Mouse (Mus musculus) embryo, embryonic 10.5 days (tissue): ENCODE data around the gene Olfr1506.
"Not testable (repeated sequence)": the region's sequence is repeated elsewhere in the genome, so short reads cannot be mapped to it uniquely, and the experiment has no call there.

Experiments
- DNase-seq: peaks from one replicate; pipeline ENCODE4 v3.0.0-alpha.2; 2015; ENCODE audit warnings: low spot score

The Olfr1506 gene

DNA sequence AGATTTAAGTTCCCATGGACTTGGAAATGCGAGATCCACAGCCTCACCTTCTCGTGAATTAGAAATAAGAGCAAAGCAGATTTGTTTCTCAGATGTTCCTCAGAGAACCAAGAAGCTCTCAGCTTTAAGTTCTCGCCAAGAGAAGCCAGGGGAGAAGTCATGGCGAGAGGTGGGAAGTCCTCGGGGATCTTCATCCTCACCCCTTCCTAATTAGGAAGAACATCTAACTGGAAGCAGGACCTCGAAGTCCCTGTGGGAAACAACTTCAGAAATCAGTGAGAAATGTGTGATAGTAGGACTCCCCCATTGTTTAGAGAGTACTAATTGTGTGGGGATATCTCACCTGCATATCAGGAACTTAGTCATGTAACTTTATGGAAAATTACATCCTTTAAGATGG, at the start of gene Olfr1506:
Gene Olfr1506, minus strand, starts transcription at position 101 of the 400 bp plus-strand sequence.
- not testable (repeated sequence) for DNase-seq

- no peak for DNase-seq
Observed at GRCm38 (mm10) chr2:90270932-90271331, 46.6 kb upstream of the Olfr1506 start, which contains the start of gene Olfr1271. Gene Olfr1271 (minus strand): TSS chr2:90271032.

GRCm38 (mm10) chr2:90257492-90257891, 33.2 kb upstream of the Olfr1506 start, which contains the start of gene Olfr142:
Gene Olfr142 (minus strand): TSS chr2:90257592.
- DNase-seq = no peak

GRCm38 (mm10) chr2:90199606-90200005, 24.7 kb downstream of the Olfr1506 start:
- DNase-seq = not testable (repeated sequence)

DNA sequence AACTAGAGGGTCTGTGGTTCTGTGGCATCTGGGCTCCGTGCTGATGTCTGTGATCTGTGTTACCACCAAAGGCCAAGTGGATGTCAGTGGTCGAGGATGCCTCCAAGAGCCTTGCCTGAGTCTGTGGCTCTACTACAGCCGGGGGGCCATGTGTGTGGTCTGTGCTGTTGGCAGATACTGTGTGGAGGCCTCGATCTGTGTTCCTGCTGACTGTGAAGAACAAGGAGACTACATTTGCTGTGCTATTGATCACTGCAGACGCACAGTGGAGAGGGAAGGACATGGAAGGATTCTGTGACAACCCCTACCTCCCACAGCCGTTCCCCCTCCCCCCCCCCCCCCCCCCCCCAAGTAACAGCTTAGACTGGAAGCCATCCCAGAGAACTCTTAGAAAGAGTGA, 29.0 kb downstream of the Olfr1506 start:
- not testable (repeated sequence) for DNase-seq

- DNase-seq = not testable (repeated sequence)
Observed at GRCm38 (mm10) chr2:90194750-90195149, 29.5 kb downstream of the Olfr1506 start.

DNA sequence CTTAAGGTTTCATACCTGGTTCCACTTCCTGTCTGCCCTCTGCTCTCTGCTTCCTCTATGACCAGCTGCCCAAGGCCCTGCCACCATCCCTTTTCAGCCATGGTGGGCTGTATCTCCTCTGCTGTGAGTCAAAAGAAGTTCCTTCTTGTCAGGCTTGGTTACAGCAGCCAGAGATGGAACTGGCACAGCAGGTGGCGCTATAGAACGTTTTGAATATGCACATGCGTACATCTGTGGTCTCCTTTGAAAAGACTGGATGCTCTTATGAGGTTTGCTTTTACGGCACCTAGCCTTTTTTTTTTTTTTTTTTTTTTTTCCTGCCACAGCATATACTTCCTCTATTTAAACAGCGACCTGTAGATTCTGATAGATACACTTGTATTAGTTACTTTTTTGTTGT, 37.2 kb downstream of the Olfr1506 start:
- not testable (repeated sequence) for DNase-seq

DNA sequence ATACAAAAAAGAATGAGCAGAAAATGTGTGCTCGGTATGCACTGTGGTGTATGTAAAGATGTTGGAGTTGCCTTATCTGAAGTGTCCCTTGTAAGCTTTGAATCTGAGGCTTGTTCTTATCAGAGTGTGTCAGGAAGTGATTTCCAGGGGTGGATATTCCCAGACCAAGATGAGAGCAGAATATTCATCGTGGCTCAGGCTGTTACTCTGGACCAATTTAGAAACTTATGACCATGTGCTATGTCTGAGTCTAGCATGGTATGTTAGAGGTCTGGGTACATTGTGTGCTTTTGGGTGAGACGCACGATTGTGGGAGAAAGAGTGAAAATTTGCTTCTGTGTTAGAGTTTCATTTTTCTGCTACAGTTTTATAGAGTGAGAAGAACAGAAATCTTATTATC, 38.2 kb downstream of the Olfr1506 start:
- DNase-seq = not testable (repeated sequence)
